Mouse (Mus musculus): ENCODE results near the gene Chd6. TPM values are rescaled to one million over a fixed set of nuclear protein-coding genes. Genes with fewer than 3 reads are reported as not detected.

The Chd6 gene
- polyA plus RNA-seq, 1 experiment, result 9.5 TPM

DNA sequence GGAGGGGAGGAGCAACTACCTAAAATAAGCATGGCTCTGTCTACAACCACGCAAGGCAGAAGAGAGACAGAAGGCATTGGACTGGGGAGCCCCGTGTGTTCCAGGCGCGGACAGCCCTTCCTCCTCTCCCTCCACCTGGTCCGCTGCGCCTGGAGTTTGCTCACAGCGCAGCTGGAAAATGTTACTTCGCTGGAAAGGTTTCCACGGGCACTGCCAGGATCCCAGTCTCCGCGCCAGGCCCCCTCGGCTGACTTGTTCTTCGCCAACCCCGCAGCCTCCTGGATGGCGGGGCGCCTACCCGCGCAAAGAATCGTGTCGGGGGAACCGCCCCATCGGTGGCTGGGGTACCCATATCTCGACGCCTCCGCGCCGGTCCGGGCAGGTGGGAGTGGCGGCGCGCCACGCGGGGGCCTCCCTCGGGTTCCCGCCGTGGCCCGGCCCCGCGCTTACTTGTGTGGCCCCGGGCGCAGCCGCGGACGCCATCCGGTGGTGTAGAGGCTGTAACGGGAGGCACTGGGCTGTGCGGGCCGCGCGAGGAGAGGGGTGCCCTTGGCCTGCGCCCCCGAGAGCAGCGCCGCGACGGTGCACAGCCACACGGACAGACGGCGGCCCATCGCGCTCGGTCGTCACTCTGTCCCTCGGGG is 197.2 kb downstream of the Chd6 start:
- peaks cover 7% of the 10 kb centered on the region for H3K27me3 ChIP-seq (ENCODE audit: control insufficient read depth, insufficient read depth, low read length)
- no peak overlapping the region for H3K27ac ChIP-seq (ENCODE audit: insufficient read depth, low read length)
- no peak for TF ChIP-seq CTCF (IDR thresholded peaks at IDR 0.05; ENCODE audit: extremely low read depth, insufficient read depth, insufficient read length, insufficient replicate concordance)
- TF ChIP-seq POLR2A (IDR thresholded peaks at IDR 0.05; ENCODE audit: low read depth, low read length), result no peak
- no peaks in the 10 kb centered on the region for H3K36me3 ChIP-seq (ENCODE audit: control insufficient read depth, insufficient read depth, low read length)
- no peaks in the 10 kb centered on the region for H3K4me1 ChIP-seq (ENCODE audit: control insufficient read depth, insufficient read depth, insufficient read length)
- 4% methylated on average over 64 of the region's 64 CpGs for WGBS
- DNase-seq (ENCODE audit: low read depth in 1 of 2, low spot score in 2 of 2), result no peak
- no peak overlapping the region for H3K4me3 ChIP-seq (ENCODE audit: extremely low read depth, insufficient read depth, insufficient read length)

DNA sequence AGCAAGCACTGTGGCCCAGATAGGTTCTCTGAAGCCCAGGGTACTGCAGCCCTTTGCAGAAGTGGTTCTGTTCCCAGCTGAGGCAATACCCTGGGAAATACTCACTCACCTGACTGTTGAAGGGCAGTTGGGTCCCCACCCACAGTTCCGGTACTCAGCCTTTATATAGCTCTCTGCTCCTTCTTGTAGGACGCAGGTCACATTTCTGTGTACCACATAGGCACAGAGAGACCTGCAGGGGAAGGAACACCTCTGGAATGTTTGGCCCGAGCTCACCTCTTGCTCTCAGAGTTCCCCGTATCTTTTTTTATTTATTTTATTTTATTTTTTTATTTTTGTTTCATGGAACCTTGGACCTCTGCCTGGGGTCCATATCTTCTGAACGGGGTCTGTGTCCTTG is 198.2 kb downstream of the Chd6 start:
- Histone ChIP-seq H3K4me3 (ENCODE audit: extremely low read depth, insufficient read depth, insufficient read length) (no peak overlapping the region), H3K27me3 (ENCODE audit: control insufficient read depth, insufficient read depth, low read length) (peaks cover 7% of the 10 kb centered on the region), H3K4me1 (ENCODE audit: control insufficient read depth, insufficient read depth, insufficient read length) (no peaks in the 10 kb centered on the region), H3K36me3 (ENCODE audit: control insufficient read depth, insufficient read depth, low read length) (no peaks in the 10 kb centered on the region), H3K27ac (ENCODE audit: insufficient read depth, low read length) (no peak overlapping the region)
- DNase-seq (ENCODE audit: low read depth in 1 of 2, low spot score in 2 of 2), result no peak
- no peak for TF ChIP-seq CTCF (IDR thresholded peaks at IDR 0.05; ENCODE audit: extremely low read depth, insufficient read depth, insufficient read length, insufficient replicate concordance)
- no peak for TF ChIP-seq POLR2A (IDR thresholded peaks at IDR 0.05; ENCODE audit: low read depth, low read length)
- 88% methylated on average over 5 of the region's 5 CpGs for WGBS

DNA sequence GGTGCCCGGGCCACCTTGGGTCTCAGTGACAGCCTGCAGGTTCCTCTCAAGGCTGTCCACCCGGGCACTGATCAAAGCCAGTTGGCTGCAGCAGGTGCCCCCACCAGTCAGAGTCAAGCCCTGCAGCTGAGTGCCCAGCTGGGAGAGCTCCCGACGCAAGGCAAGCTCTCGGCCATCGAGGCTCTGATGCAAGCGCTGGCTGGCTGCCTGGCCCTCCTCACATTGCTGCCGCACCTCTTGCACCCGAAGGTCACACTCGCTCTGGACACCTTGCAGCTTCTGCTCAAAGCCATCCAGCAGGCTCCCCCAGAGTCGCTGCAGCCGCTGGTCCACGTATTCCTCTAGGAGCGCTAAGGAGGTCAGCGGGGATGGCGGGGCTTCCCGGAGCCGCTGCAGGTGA is 200.3 kb downstream of the Chd6 start:
- Histone ChIP-seq H3K4me3 (ENCODE audit: extremely low read depth, insufficient read depth, insufficient read length) (no peak overlapping the region), H3K27ac (ENCODE audit: insufficient read depth, low read length) (no peak overlapping the region), H3K27me3 (ENCODE audit: control insufficient read depth, insufficient read depth, low read length) (peaks cover 7% of the 10 kb centered on the region), H3K4me1 (ENCODE audit: control insufficient read depth, insufficient read depth, insufficient read length) (no peaks in the 10 kb centered on the region), H3K36me3 (ENCODE audit: control insufficient read depth, insufficient read depth, low read length) (no peaks in the 10 kb centered on the region)
- no peak for DNase-seq (ENCODE audit: low read depth in 1 of 2, low spot score in 2 of 2)
- TF ChIP-seq CTCF (IDR thresholded peaks at IDR 0.05; ENCODE audit: extremely low read depth, insufficient read depth, insufficient read length, insufficient replicate concordance), result no peak
- no peak for TF ChIP-seq POLR2A (IDR thresholded peaks at IDR 0.05; ENCODE audit: low read depth, low read length)
- WGBS, result 75% methylated on average over 18 of the region's 18 CpGs

DNA sequence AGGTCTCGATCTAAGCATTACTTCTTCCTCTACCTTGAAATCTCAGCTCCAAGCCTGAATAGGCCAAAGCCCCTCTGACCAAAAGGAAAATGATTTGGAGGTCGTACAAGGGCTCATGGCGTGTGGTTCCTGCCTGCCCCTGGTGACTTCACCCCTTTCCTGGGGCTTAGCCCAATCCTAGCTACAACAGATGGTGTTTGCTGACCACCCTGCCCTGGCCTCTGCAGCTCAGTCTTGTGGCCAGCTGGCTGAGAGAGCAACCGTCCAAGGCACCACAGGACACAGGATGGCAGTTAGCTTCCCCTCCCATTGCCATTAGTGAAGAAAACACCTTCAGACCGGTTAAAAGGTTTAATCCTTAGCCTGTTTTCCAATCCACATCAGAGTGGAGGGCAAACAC is 202.8 kb downstream of the Chd6 start:
- TF ChIP-seq POLR2A (IDR thresholded peaks at IDR 0.05; ENCODE audit: low read depth, low read length) (no peak), CTCF (IDR thresholded peaks at IDR 0.05; ENCODE audit: extremely low read depth, insufficient read depth, insufficient read length, insufficient replicate concordance) (no peak)

DNA sequence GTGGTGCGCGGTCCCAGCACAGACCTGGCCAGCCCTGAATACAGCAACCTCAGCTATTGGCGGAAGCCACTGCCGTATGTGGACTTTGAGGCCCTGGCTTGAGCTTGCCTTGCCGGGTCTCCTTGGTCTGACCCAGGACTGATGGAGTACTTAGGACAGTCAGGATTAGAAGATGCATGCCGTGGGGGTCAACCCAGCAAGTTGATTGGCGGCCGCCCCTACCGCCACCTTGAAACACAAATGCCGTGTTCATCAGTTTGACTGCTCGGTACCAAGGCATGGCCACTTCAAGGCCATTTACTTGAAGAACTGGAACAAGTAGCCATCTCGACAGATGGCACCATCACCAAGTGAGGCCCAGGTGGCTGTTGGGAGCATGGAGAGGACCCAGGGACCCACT is 203.6 kb downstream of the Chd6 start:
- DNase-seq (ENCODE audit: low read depth in 1 of 2, low spot score in 2 of 2), result no peak
- Histone ChIP-seq H3K27me3 (ENCODE audit: control insufficient read depth, insufficient read depth, low read length) (no peaks in the 10 kb centered on the region; the same call in 1 of the 2 replicates), H3K27ac (ENCODE audit: insufficient read depth, low read length) (no peak overlapping the region), H3K36me3 (ENCODE audit: control insufficient read depth, insufficient read depth, low read length) (no peaks in the 10 kb centered on the region), H3K4me1 (ENCODE audit: control insufficient read depth, insufficient read depth, insufficient read length) (no peaks in the 10 kb centered on the region), H3K4me3 (ENCODE audit: extremely low read depth, insufficient read depth, insufficient read length) (no peak overlapping the region)
- WGBS, result 93% methylated on average over 12 of the region's 12 CpGs
- TF ChIP-seq CTCF (IDR thresholded peaks at IDR 0.05; ENCODE audit: extremely low read depth, insufficient read depth, insufficient read length, insufficient replicate concordance) (no peak), POLR2A (IDR thresholded peaks at IDR 0.05; ENCODE audit: low read depth, low read length) (no peak)

More for the DNA sequence above, 202.8 kb downstream of the Chd6 start:
- no peak overlapping the region for H3K4me3 ChIP-seq (ENCODE audit: extremely low read depth, insufficient read depth, insufficient read length)
- H3K27me3 ChIP-seq (ENCODE audit: control insufficient read depth, insufficient read depth, low read length), result no peaks in the 10 kb centered on the region; the same call in 1 of the 2 replicates
- WGBS, result 80% methylated on average over 5 of the region's 5 CpGs
- no peaks in the 10 kb centered on the region for H3K4me1 ChIP-seq (ENCODE audit: control insufficient read depth, insufficient read depth, insufficient read length)
- H3K36me3 ChIP-seq (ENCODE audit: control insufficient read depth, insufficient read depth, low read length), result no peaks in the 10 kb centered on the region
- H3K27ac ChIP-seq (ENCODE audit: insufficient read depth, low read length), result no peak overlapping the region
- DNase-seq (ENCODE audit: low read depth in 1 of 2, low spot score in 2 of 2), result no peak

DNA sequence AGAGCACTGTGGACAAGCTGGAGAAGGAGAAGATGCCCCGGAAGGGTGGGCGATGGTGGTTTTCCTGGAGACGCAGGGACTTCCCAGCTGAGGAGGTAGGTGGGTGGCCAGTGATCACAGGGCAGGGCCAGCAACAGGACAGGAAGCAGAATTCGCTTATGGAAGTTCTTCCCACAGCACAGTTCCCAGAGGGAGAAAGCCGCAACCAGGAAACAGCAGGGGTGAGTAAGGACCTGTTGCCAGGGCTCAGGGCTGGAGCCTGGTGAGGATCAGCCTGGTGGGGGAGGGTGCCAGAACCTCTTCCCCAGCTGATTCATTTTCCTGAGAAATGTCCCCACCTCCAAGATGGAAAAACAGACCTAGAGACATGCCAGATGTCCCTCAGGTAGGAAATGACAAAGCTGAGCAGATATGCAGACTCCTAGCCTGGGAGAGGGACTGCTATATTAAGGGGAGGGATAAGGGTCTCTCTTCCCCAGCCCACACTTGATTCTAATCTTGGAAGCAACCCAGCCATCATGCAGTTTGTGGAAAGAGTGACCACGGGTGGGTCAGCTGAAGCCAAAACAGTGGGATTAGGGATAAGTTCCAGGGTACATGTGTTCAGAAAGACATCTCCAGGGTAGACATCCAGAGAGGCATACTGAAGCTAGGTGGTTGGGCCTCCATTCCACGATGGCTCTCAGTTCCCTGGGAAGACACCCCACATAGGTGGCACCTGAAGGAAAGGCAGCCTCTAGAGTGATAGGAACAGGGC is 207.0 kb downstream of the Chd6 start:
- H3K36me3 ChIP-seq (ENCODE audit: control insufficient read depth, insufficient read depth, low read length), result no peaks in the 10 kb centered on the region
- no peak overlapping the region for H3K27ac ChIP-seq (ENCODE audit: insufficient read depth, low read length)
- no peaks in the 10 kb centered on the region for H3K4me1 ChIP-seq (ENCODE audit: control insufficient read depth, insufficient read depth, insufficient read length)
- no peak for DNase-seq (ENCODE audit: low read depth in 1 of 2, low spot score in 2 of 2)
- H3K27me3 ChIP-seq (ENCODE audit: control insufficient read depth, insufficient read depth, low read length), result no peaks in the 10 kb centered on the region
- H3K4me3 ChIP-seq (ENCODE audit: extremely low read depth, insufficient read depth, insufficient read length), result no peak overlapping the region
- 62% methylated on average over 7 of the region's 7 CpGs for WGBS
- TF ChIP-seq CTCF (IDR thresholded peaks at IDR 0.05; ENCODE audit: extremely low read depth, insufficient read depth, insufficient read length, insufficient replicate concordance), result no peak
- no peak for TF ChIP-seq POLR2A (IDR thresholded peaks at IDR 0.05; ENCODE audit: low read depth, low read length)

Other genes starting within 250 kb of the Chd6 start
- 1.5 and 2.3 TPM in 2 replicates for gene Zhx3, start 236.1 kb downstream of the Chd6 start, polyA plus RNA-seq (2012; rRNA removed)
- gene Lpin3, start 228.4 kb downstream of the Chd6 start, polyA plus RNA-seq (2012; rRNA removed), result 3.6 and 4.6 TPM in 2 replicates
- gene Emilin3, start 196.7 kb downstream of the Chd6 start, polyA plus RNA-seq (2012; rRNA removed), result not detected in 2 replicates

Data from spleen, adult 2 months (tissue).